Mouse (Mus musculus): ENCODE measurements around the gene Oscar. TPM values are rescaled to one million over a fixed set of nuclear protein-coding genes. Genes with fewer than 3 reads are reported as not detected.

Gene Oscar
- 0.31 and 0.40 TPM in 2 replicates for polyA plus RNA-seq (2015; fragmentation: Nextera tagmentation; extraction: Ambion mirVana)

DNA sequence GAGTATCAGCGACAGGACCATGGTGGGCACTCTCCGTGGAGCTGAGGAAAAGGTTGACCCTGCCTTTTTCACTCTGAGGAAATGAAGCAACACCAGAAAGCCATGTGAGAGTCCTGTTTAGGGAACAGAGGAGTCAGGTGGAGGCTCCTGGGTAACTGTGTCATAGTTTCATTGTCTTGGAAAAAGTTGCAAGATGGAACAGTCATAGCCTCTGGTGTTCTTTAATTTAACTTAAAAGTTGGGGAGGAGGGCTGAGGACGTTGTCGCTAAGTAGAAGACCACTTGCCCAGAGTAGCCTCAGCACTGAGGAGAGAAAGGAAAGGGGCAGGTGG, at the start of gene Oscar:
TSS of gene Oscar (minus strand) at position 101 of the 332 bp plus-strand sequence.
- Histone ChIP-seq H3K27me3 (no peaks in the 10 kb centered on the region), H3K4me2 (replicated peaks) (peak within 1 kb of the TSS; percentile 73), H3K9me3 (no peaks in the 10 kb centered on the region), H3K36me3 (peaks cover 13% of the 10 kb centered on the region), H3K27ac (replicated peaks) (peak within 1 kb of the TSS; percentile 50), H3K4me1 (peaks cover 14% of the 10 kb centered on the region), H3K4me3 (peak within 1 kb of the TSS; percentile 62), H3K9ac (replicated peaks) (no peak within 1 kb of the TSS)
- ATAC-seq (replicated peaks), result no peak
- 74% methylated on average over 4 of the region's 4 CpGs for WGBS

DNA sequence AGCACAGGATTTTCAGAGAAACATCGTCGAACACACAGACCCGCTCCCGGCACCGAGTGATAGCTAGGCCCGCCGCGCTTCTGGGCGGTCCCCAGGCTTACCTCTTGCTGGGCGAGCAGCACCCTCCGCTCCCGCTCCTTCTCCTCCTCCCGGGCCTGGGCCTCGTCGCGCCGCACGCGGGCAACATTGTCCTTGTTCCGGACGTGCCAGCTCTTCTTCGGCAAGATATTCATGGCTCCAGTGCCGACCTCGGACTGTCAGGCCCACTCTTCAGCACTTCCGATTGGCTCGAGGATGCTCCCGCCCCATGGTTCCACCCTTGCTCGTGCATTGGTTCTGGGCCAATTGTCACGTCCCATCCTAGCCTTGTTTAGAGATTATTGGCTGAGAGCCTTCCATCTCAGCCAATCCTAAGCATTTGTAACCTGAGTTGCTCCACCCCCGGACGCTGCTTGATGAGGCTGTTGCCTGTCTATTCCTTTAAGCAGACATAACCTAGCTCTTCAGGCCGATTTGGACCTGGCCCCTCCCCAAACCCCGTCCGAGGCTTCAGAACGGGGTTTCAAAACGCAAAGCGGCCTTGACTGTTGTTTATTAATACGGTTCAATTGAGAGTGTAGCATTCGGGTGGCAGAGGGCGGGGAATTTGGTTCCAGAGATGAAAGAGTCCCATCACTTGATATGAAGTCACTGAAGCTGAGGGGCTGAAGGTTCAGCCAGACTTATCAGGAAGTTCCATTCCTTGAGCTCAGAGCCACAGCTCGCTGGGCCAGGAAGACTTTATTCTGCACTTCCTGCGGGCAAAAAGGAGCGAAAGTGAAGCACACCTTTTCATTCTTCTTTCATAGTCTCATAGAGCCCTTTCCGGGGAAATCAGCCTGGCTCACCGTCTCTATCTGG, 49.5 kb upstream of the Oscar start, which contains the start of gene Leng1:
TSS of gene Leng1 (minus strand) at position 626 of the 900 bp plus-strand sequence.
- H3K27ac ChIP-seq (replicated peaks), result peak within 1 kb of the TSS; percentile 76
- no peaks in the 10 kb centered on the region for H3K9me3 ChIP-seq
- H3K4me3 ChIP-seq, result peak within 1 kb of the TSS; percentile 67
- H3K9ac ChIP-seq (replicated peaks), result peak within 1 kb of the TSS; percentile 56
- peak within 1 kb of the TSS; percentile 68 for H3K4me2 ChIP-seq (replicated peaks)
- H3K36me3 ChIP-seq, result peaks cover 24% of the 10 kb centered on the region
- 4% methylated on average over 45 of the region's 45 CpGs for WGBS
- H3K27me3 ChIP-seq, result no peaks in the 10 kb centered on the region
- peaks cover 19% of the 10 kb centered on the region for H3K4me1 ChIP-seq
- ATAC-seq (replicated peaks), result peak; percentile 98

DNA sequence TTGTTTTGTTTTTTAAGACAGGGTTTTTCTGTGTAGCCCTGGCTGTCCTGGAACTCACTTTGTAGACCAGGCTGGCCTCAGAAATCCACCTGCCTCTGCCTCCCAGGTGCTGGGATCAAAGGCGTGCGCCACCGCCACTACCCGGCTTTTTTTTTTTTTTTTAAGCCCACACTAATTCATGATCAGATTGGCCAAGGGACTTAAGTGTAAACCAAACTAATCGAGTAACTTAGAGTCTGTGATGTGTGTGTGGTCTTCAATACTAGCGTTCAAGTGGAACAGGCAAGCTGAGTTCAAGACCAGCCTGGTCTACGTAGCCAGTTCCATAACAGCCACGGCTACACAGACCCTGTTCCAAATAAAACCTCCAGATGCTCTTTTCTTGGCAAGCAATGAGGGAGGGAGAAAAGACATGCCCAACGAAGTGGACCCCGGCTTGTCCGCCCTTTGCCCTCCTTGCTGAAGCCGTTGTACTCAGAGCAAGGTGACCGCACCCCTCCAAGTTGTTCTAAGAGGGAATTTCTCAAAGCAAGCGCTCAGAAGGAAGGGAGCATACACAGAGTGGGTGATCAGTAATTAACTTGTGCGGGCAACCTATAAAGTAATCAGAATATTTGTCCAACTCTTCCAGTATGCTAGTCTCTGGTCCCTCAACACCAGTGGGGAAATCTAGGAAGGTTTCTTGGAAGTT, 48.7 kb upstream of the Oscar start:
- no peaks in the 10 kb centered on the region for H3K27me3 ChIP-seq
- peak overlapping the region; percentile 67 for H3K4me3 ChIP-seq
- ATAC-seq (replicated peaks), result peak; percentile 25
- no peaks in the 10 kb centered on the region for H3K9me3 ChIP-seq
- peak overlapping the region; percentile 56 for H3K9ac ChIP-seq (replicated peaks)
- H3K4me1 ChIP-seq, result peaks cover 19% of the 10 kb centered on the region
- WGBS, result 27% methylated on average over 15 of the region's 15 CpGs
- peak overlapping the region; percentile 76 for H3K27ac ChIP-seq (replicated peaks)
- H3K4me2 ChIP-seq (replicated peaks), result peak overlapping the region; percentile 68
- H3K36me3 ChIP-seq, result peaks cover 32% of the 10 kb centered on the region

DNA sequence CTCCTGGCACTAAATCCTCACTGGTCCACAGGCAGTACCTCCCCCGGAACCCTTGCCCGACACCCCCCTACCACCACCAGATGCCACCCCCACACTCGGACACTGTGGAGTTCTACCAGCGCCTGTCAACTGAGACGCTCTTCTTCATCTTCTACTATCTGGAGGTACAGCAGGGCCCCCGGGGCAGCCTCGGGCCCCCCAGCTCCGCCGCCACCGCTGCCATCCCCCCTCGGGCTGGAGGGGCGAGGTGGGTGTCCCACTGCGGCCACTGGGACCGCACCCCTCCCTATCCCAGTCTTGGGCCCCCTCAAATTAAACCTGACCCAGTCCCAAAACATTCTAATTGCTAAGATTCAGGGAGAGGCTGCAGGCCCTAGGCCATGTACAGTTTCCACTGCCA, 42.6 kb upstream of the Oscar start:
- H3K4me3 ChIP-seq, result no peak overlapping the region
- no peaks in the 10 kb centered on the region for H3K9me3 ChIP-seq
- H3K27me3 ChIP-seq, result no peaks in the 10 kb centered on the region
- peaks cover 93% of the 10 kb centered on the region for H3K36me3 ChIP-seq
- no peak overlapping the region for H3K27ac ChIP-seq (replicated peaks)
- 98% methylated on average over 14 of the region's 14 CpGs for WGBS
- peaks cover 2% of the 10 kb centered on the region for H3K4me1 ChIP-seq
- H3K9ac ChIP-seq (replicated peaks), result no peak overlapping the region
- no peak for ATAC-seq (replicated peaks)
- no peak overlapping the region for H3K4me2 ChIP-seq (replicated peaks)

DNA sequence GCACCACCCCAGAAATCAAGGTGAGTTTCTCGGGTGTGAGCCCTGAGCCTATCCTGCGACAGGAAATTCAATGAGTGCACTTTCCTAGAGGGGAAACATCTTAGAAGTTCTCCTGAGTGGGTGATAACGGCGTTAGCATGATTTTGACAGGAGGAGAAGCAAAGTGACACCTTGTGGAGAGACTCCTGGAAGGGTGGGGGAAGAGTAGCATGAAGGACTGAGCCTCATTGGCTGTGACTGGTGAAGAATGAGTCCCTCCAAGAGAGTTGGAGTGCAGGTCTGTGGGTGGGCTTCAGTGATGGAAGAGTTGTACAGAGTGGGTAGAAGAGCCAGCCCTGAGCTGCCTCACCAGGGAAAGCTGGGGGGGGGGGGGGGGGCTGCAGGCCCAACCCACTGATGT, 41.0 kb upstream of the Oscar start:
- H3K36me3 ChIP-seq, result peaks cover 99% of the 10 kb centered on the region
- H3K4me1 ChIP-seq, result no peaks in the 10 kb centered on the region
- no peaks in the 10 kb centered on the region for H3K9me3 ChIP-seq
- H3K27ac ChIP-seq (replicated peaks), result no peak overlapping the region
- WGBS, result 90% methylated on average over 4 of the region's 4 CpGs
- ATAC-seq (replicated peaks), result no peak; the same call in 1 of the 2 replicates
- H3K9ac ChIP-seq (replicated peaks), result no peak overlapping the region
- no peaks in the 10 kb centered on the region for H3K27me3 ChIP-seq
- H3K4me2 ChIP-seq (replicated peaks), result no peak overlapping the region
- no peak overlapping the region for H3K4me3 ChIP-seq

DNA sequence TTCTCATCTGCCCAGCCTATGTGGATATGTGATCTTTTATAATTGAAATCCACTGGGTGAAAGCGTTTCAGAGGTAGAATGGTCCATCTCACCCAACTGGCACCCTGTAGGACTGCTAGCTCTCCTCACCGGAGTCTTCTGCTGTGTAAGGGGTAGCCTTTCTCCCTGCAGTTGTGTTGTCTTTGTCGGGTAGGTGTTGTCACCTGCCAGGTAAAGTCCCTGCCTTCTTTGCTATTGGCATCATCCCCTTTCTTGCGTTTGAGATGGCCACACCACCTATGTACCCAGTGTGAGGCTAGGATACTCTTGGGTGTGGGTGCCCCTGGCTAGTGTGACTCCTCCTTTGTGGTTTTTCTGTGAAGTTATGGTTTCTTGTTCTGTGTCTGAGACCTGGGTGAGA, 30.7 kb upstream of the Oscar start:
- peaks cover 40% of the 10 kb centered on the region for H3K4me1 ChIP-seq
- WGBS, result 72% methylated on average over 4 of the region's 4 CpGs
- peaks cover 20% of the 10 kb centered on the region for H3K36me3 ChIP-seq
- no peak for ATAC-seq (replicated peaks)
- peak overlapping the region; percentile 93 for H3K9ac ChIP-seq (replicated peaks)
- 0 out of 2 replicates have a peak overlapping the region, but pooled peaks have one; percentile 98 for H3K27ac ChIP-seq (replicated peaks)
- H3K27me3 ChIP-seq, result no peaks in the 10 kb centered on the region
- peak overlapping the region; percentile 74 for H3K4me3 ChIP-seq
- H3K4me2 ChIP-seq (replicated peaks), result peak overlapping the region; percentile 76
- H3K9me3 ChIP-seq, result no peaks in the 10 kb centered on the region

DNA sequence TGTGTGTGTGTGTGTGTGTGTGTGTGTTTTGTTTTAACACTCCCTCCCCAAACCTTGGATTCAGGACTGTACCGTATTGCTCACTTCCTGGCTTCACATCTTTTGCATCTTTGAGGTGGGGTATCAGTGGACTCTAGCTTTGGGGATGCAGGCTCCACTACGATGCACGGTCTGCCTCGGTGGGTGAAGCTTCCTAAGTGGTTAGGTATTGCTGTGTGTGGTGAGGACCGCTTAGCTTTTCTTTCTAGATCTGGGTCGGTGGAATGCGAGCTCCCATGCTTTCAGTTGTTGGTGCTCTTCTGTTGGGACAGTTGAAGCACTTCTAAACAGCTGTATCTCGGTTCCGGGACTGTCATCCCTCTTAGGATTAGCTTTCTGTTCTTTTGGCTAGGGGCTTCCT, 30.2 kb upstream of the Oscar start:
- 20% methylated on average over 9 of the region's 9 CpGs for WGBS
- Histone ChIP-seq H3K27ac (replicated peaks) (peak overlapping the region; percentile 98), H3K9me3 (no peaks in the 10 kb centered on the region), H3K36me3 (peaks cover 19% of the 10 kb centered on the region), H3K9ac (replicated peaks) (peak overlapping the region; percentile 93), H3K4me1 (peaks cover 40% of the 10 kb centered on the region), H3K27me3 (no peaks in the 10 kb centered on the region), H3K4me3 (peak overlapping the region; percentile 74), H3K4me2 (replicated peaks) (peak overlapping the region; percentile 76)
- ATAC-seq (replicated peaks), result no peak

DNA sequence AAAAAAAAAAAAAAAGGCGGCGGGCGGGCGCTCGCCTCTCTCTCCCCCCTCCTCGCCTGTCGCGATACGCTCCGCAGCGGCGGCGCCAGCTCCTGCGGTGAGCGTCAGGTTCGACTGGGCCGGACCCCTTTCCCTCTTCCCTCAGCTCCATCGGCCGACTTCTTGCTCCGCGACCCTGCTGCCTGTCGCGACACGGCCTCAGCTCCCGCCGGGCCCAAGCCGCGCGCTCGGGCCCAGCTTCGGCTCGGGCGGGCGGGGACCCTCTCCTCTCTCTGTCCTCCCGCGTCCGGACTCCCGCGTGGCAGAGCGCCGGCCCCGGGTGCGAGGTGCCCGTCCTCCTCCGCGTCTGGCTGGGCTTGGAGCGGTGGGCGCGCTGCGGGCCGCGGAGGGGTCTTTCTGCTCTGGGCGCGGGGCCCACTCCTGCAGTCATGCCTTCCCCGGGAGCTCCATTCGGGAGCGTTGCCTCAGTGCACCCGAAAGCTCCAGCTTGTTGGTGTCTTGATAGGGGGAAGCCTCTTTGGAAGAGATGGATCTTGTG, 29.6 kb upstream of the Oscar start:
- Histone ChIP-seq H3K4me1 (peaks cover 40% of the 10 kb centered on the region), H3K27ac (replicated peaks) (peak overlapping the region; percentile 98), H3K36me3 (peaks cover 18% of the 10 kb centered on the region; the same call in 1 of the 2 replicates), H3K4me3 (peak overlapping the region; percentile 74), H3K4me2 (replicated peaks) (peak overlapping the region; percentile 76), H3K9ac (replicated peaks) (peak overlapping the region; percentile 93), H3K27me3 (no peaks in the 10 kb centered on the region), H3K9me3 (no peaks in the 10 kb centered on the region)
- WGBS, result under 1% methylated on average over 46 of the region's 58 CpGs
- peak; percentile 12 for ATAC-seq (replicated peaks)

DNA sequence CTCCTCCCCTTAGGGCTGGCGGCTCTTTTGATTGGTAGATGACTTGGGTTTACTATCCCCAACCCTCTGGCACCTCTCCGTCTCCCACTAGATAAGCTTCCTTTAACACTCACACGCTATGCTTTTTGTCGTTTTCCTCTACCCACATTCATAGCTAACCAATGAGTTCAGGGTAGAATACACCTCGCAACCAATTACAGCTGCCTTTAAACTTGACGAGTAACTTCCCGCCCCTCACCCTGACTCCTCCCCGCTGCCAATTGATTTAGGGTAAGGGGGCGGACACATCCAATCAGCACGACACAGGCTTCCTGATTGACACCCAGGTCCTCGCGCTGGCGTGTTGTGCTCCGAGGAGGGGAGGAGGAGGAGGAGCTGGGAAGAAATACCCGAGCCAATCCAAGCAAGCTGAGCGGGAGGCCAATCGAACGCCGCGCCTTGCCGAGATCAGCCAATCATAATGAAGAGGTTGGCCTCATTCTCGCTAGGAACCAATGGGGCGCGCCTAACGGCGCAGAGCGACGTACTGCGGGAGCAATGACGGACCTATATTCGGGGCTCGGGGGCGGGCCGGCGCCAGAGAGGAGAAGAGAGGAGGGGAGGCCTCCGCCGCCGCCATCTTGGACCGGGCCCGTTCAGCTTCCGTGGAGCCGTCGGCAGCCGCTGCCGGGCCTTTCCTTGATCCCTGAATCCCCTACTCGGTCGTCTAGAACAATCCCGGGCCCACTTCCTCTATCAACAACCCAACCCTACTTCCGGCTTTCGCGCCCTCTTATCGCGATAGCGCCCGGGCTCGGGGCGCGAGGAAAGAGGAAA, 28.9 kb upstream of the Oscar start, which contains the start of gene Cnot3:
TSS of gene Cnot3 (plus strand) at position 597 of the 816 bp plus-strand sequence.
- Histone ChIP-seq H3K9ac (replicated peaks) (peak within 1 kb of the TSS; percentile 93), H3K27ac (replicated peaks) (peak within 1 kb of the TSS; percentile 98), H3K36me3 (peaks cover 18% of the 10 kb centered on the region), H3K27me3 (no peaks in the 10 kb centered on the region), H3K4me2 (replicated peaks) (peak within 1 kb of the TSS; percentile 76), H3K4me1 (peaks cover 40% of the 10 kb centered on the region), H3K4me3 (peak within 1 kb of the TSS; percentile 74), H3K9me3 (no peaks in the 10 kb centered on the region)
- under 1% methylated on average over 58 of the region's 58 CpGs for WGBS
- peak; percentile 98 for ATAC-seq (replicated peaks)

DNA sequence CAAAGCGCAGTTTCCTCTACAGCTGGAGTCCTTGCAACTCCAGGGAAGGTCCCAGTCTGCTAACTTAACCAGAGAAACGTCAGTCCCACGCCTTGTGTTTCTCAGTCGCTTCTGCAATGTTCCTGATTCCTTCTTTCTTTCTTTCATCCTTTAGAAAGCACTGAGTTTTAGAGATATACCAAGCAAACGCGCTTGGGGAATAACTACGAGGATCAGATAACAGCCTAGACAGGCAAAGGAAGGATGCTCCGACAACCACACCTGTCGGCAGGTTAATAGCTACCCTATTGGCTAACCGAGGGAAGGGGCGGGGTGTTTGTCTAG, 28.4 kb upstream of the Oscar start:
- Histone ChIP-seq H3K4me1 (peaks cover 40% of the 10 kb centered on the region), H3K27me3 (no peaks in the 10 kb centered on the region), H3K36me3 (peaks cover 21% of the 10 kb centered on the region), H3K9ac (replicated peaks) (peak overlapping the region; percentile 27; the same call in 1 of the 2 replicates), H3K4me3 (peak overlapping the region; percentile 74), H3K4me2 (replicated peaks) (peak overlapping the region; percentile 71), H3K27ac (replicated peaks) (peak overlapping the region; percentile 73), H3K9me3 (no peaks in the 10 kb centered on the region)
- under 1% methylated on average over 11 of the region's 11 CpGs for WGBS
- peak; percentile 0; the same call in 1 of the 2 replicates for ATAC-seq (replicated peaks)

DNA sequence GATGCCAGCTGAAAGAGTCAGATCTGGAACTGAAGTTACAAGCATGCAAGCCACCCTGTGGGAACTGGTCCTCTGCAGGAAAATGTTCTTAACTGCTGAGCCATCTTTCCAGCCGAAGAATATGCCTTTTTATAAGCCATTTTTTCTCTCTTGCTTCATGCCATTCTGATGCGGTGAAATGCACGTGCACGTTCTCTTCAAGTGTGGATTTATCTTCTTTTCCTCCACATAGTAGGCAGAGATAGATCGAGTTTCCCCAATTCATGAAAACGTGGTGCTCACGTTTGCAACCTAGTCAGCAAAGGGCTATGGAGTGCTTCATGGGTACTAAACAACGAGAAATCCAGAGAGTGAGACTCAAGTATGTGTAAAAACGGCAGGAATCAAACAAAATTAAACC, 27.9 kb upstream of the Oscar start:
- Histone ChIP-seq H3K4me1 (peaks cover 35% of the 10 kb centered on the region), H3K9me3 (no peaks in the 10 kb centered on the region), H3K36me3 (peaks cover 24% of the 10 kb centered on the region), H3K27me3 (no peaks in the 10 kb centered on the region), H3K9ac (replicated peaks) (0 out of 2 replicates have a peak overlapping the region, but pooled peaks have one; percentile 27), H3K27ac (replicated peaks) (no peak overlapping the region), H3K4me3 (peak overlapping the region; percentile 74), H3K4me2 (replicated peaks) (peak overlapping the region; percentile 71)
- 21% methylated on average over 9 of the region's 9 CpGs for WGBS
- ATAC-seq (replicated peaks), result no peak

Measured in forebrain, embryonic 15.5 days (tissue).